Mouse (Mus musculus): ENCODE results near the gene Wipi2.

- TF ChIP-seq CTCF (IDR thresholded peaks at IDR 0.05; ENCODE audit: extremely low read depth, insufficient read length, insufficient replicate concordance, low read depth, low read length) (no peak), POLR2A (IDR thresholded peaks at IDR 0.05; ENCODE audit: low read depth, low read length) (no peak)
Observed at GRCm38 (mm10) chr5:142697742-142698141, 70.2 kb downstream of the Wipi2 start.

All from small intestine, adult 2 months (tissue).